Mouse (Mus musculus) MEL (cell line): ENCODE results near the gene Ston2.

Experiments used
- CHD2 ChIP-seq: IDR thresholded peaks from 2 replicates; pipeline ENCODE4 v1.6.1; 2011; ENCODE audit warnings: low read length, improper control_type of control experiment
- CTCF ChIP-seq, 3 experiments: IDR thresholded peaks in 2 of 3; conservative IDR thresholded peaks in 1 of 3; 2 replicates each; pipeline ENCODE4 v1.5.1; 2011 to 2012; ENCODE audit warnings: low read length in 3 of 3, low read depth in 2 of 3, mild to moderate bottlenecking in 2 of 3, improper control_type of control experiment in 1 of 3, inconsistent platforms in 1 of 3, mixed read lengths in 1 of 3, moderate library complexity in 1 of 3; ENCODE audit not compliant: control insufficient read depth in 1 of 3, insufficient read depth in 1 of 3, poor library complexity in 1 of 3, severe bottlenecking in 1 of 3
- GATA1 ChIP-seq: IDR thresholded peaks from 2 replicates; pipeline ENCODE4 v1.6.1; 2011; ENCODE audit warnings: low read depth, low read length, improper control_type of control experiment
- JUND ChIP-seq: IDR thresholded peaks from 2 replicates; pipeline ENCODE4 v1.6.1; 2011; ENCODE audit warnings: low read depth, mild to moderate bottlenecking, improper control_type of control experiment, low read length
- MAFK ChIP-seq: IDR thresholded peaks from 2 replicates; pipeline ENCODE4 v1.6.1; 2011; ENCODE audit warnings: low read depth, mild to moderate bottlenecking, low read length, improper control_type of control experiment, borderline replicate concordance
- MXI1 ChIP-seq: IDR thresholded peaks from 2 replicates; pipeline ENCODE4 v1.6.1; 2011; ENCODE audit warnings: mild to moderate bottlenecking, low read depth, low read length, improper control_type of control experiment
- MYC ChIP-seq: IDR thresholded peaks from 2 replicates; pipeline ENCODE4 v1.6.1; 2011; ENCODE audit warnings: low read depth, mild to moderate bottlenecking, low read length, improper control_type of control experiment, moderate library complexity
- NELFE ChIP-seq: IDR thresholded peaks from 2 replicates; pipeline ENCODE4 v1.6.1; 2011; ENCODE audit warnings: low read depth, low read length, improper control_type of control experiment
- NRF1 ChIP-seq: IDR thresholded peaks from 2 replicates; pipeline ENCODE4 v1.6.1; 2014; ENCODE audit warnings: low read depth, mild to moderate bottlenecking, inconsistent platforms, low read length, improper control_type of control experiment, moderate library complexity; ENCODE audit not compliant: poor library complexity, insufficient read depth, severe bottlenecking
- POLR2A ChIP-seq, 2 experiments: IDR thresholded peaks; 2 replicates each; pipeline ENCODE4 v1.6.1; 2011 to 2012; ENCODE audit warnings: low read length in 2 of 2, mild to moderate bottlenecking in 2 of 2, control low read depth in 1 of 2, improper control_type of control experiment in 1 of 2, low read depth in 1 of 2, moderate library complexity in 1 of 2; ENCODE audit not compliant: control insufficient read depth in 1 of 2, insufficient read depth in 1 of 2, poor library complexity in 1 of 2
- POLR2AphosphoS5 ChIP-seq: IDR thresholded peaks from 2 replicates; pipeline ENCODE4 v1.6.1; 2012; ENCODE audit warnings: low read depth, borderline replicate concordance, mild to moderate bottlenecking, inconsistent platforms, low read length, moderate library complexity, mixed read lengths
- ZKSCAN1 ChIP-seq: IDR thresholded peaks from 2 replicates; pipeline ENCODE4 v1.6.1; 2012; ENCODE audit warnings: low read depth, mild to moderate bottlenecking, inconsistent platforms, low read length, improper control_type of control experiment, moderate library complexity
- ZNF384 ChIP-seq: IDR thresholded peaks from 2 replicates; pipeline ENCODE4 v1.6.1; 2012; ENCODE audit warnings: low read depth, mild to moderate bottlenecking, inconsistent platforms, low read length, improper control_type of control experiment

GRCm38 (mm10) chr12:91726202-91726601, 62.0 kb downstream of the Ston2 start:
- TF ChIP-seq MXI1: no peak
- TF ChIP-seq CTCF (IDR thresholded peaks at IDR 0.05 in 2 of 3, conservative IDR thresholded peaks at IDR 0.05 in 1 of 3; ENCODE audit: control insufficient read depth in 1 of 3, insufficient read depth in 1 of 3, low read depth in 2 of 3, low read length in 3 of 3, poor library complexity in 1 of 3, severe bottlenecking in 1 of 3): no peak
- no peak for TF ChIP-seq GATA1
- no peak for TF ChIP-seq POLR2A (IDR thresholded peaks at IDR 0.05; ENCODE audit: control insufficient read depth in 1 of 2, insufficient read depth in 1 of 2, low read depth in 1 of 2, low read length in 2 of 2, poor library complexity in 1 of 2)
- no peak for TF ChIP-seq CHD2
- no peak for TF ChIP-seq JUND
- no peak for TF ChIP-seq ZNF384
- no peak for TF ChIP-seq MYC
- no peak for TF ChIP-seq ZKSCAN1
- TF ChIP-seq MAFK: no peak
- no peak for TF ChIP-seq NRF1
- no peak for TF ChIP-seq NELFE
- no peak for TF ChIP-seq POLR2AphosphoS5
